Mouse (Mus musculus) hematopoietic stem cell, adult 5-6 weeks (primary cell): Measurements from ENCODE around the gene Abcb6. TPM values are rescaled to one million over a fixed set of nuclear protein-coding genes. Genes with fewer than 3 reads are reported as not detected.
A peak's percentile ranks its signal among the peaks of the same experiment; 100 is the strongest.

Experiments
- ATAC-seq, 2 experiments: fragments of 125-278 bp in 1 of 2; replicated peaks in 1 of 2; 2 replicates each; pipeline ENCODE4 v1.8.0; 2016 to 2017; ENCODE audit warnings: inconsistent platforms in 2 of 2, mild to moderate bottlenecking in 2 of 2, moderate number of reproducible peaks in 2 of 2, low read depth in 1 of 2, moderate TSS enrichment in 1 of 2; ENCODE audit not compliant: low FRiP score in 2 of 2, poor library complexity in 2 of 2, severe bottlenecking in 2 of 2, insufficient read depth in 1 of 2, low TSS enrichment in 1 of 2
- total RNA-seq: library from RNA; stranded (forward); fragments of 172-1452, 232-1000 nt; gene quantifications from 2 replicates; pipeline ENCODE4 v1.2.3, GENCODE M21; 2017

Gene Abcb6
- total RNA-seq, 1 experiment from 2014 or later: 6.2 TPM

GRCm38 (mm10) chr1:75211141-75211708, 31.0 kb upstream of the Abcb6 start:
- no peak for ATAC-seq

DNA sequence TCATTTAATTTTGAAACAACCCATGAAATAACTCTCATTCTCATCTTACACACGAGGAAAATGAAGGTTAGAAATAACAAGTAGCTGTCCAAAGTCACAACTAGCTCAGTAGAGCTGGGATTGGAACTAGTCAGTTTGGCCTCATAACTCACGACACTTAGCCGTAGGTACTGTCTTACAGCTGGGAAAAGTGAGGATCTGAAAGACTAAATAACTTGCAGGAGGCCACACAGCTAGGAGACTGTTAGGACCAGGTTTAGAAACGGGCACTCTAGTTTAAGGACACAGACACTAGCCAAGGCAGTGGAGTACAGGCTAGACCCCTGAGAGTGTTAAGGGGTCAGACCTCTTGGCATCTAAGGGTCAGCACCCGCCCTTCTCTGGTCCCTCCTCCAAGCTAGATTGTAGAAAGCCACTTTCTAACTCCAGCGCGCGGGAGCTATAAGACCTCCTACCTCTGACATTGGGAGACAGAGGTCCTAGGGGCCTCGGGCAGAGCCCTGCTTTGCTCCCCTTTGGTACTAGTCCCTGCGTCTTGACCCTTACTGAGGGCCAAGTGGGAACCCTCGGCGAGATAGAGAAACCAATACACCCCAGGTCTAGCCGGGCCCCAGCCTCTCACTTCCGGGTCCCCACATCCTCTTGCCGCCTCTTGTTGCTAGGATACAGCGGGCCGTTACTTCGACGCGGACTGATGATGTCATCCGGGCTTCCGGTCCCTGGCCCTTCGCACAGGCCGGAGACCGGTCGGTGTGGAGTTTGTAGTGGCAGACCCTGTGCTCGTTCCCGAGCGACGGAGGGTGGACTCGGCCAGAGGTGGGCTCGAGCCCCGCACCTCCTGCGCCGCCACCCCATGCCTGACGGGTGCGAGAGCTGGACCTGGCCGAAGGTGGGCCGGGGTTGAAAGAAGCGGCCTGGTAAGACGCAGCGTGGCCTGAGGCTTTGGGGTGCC, 30.2 kb upstream of the Abcb6 start, which contains the start of the genes Glb1l and Stk16:
TSS of gene Glb1l (minus strand) at position 678 of the 952 bp plus-strand sequence.
TSS of gene Stk16 (plus strand) at position 703 of the 952 bp plus-strand sequence.
- peak; percentile 69 to 72 for ATAC-seq

DNA sequence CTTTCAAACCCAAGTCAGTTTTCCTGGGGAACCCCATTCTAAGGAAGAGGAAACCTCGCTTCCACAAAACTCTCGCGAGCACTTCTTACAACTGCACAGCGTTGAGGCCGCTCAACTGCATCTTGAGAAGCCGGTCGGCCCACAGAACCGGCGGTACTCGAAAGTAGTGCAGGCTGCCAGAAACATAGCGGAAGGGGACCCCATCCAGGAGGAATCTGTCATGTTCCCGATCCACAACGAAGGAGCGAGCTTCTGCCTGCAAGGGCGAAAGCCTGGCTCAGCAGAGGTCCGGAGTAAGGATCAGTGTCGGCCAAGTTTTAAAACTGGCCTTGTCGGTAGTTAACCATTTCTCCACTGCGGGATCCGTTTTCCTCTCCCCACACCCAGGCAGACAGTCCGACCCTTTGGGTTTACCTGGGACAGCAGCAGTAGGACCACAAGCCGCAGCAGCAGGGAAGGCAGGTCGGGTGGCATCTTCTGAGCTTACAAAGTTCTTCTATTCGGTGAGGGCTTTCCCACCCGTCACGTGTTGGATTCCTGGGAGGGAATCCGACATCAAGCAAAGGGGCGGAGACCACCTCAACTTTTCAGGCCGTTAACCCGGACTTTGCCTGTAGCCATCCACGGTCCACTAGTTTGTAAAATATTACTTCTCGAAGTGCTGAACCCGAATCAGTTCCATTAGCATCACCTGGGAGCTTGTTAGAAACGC, 28.9 kb upstream of the Abcb6 start:
- peak; percentile 34 to 40; a peak in 2 of 4 replicates for ATAC-seq

GRCm38 (mm10) chr1:75201236-75201635, 21.0 kb upstream of the Abcb6 start:
- no peak for ATAC-seq

GRCm38 (mm10) chr1:75192452-75192851, 12.3 kb upstream of the Abcb6 start:
- peak; percentile 30 to 58; a peak in 3 of 4 replicates for ATAC-seq

DNA sequence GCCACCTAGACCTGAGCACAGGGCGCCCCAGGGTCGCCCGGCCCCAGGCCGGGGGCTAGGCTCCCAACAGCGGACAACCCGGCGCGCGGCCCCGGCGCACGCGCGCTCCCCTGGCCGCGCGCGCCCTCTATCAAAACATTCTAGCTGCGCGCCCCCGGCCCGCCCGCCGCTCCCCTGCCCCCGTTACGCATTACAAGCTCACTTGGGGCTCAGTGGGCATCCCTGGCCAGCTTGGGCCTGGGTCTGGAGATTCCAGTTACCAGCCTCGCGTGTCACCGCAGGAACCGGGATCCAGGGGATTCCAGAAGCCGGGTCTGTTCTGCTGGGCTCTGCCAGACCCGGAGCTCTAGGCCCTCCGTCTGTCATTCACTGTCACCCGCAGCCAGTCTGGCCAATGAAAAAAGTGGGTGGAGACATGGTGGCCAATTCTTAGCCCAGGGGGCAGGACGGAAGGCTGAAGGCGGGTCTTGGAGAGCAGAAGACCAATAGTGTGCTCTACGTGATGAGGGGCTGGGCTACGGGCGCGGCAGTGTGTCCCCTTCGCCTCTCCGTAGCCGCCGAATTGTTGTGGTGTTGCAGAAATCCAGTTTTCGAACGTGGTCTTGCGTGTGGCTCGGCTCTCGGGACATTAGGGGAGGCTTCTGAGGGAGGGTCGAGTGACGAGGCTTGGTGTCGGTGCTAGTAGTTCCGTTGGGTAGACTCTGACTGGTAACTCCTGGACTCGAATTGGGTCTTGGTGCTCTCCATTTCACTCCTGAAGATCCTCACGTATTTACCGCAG, 11.6 kb upstream of the Abcb6 start, which contains the start of the genes Ankzf1 and Atg9a:
TSS of gene Ankzf1 (plus strand) at position 530 of the 781 bp plus-strand sequence.
TSS of gene Atg9a (minus strand) at position 575 of the 781 bp plus-strand sequence.
- peak; percentile 94 to 97 for ATAC-seq

DNA sequence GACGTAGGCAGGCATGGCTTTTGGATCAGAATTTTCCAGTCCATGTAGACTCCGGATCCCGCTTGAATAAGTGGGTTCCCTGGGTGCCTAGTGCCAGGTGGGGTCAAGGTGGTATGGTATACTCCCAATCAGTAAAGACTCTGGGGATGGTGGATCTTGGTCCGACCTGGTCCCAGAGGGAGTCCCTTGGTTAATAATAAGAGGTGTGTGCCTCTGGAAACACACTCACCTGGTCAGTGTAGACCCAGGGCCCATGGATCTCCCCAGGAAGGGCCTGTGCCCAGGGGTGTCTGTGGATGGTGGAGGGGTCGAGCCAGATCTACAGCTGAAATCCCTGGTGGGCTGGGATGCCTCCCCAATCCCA, 11.0 kb upstream of the Abcb6 start:
- no peak for ATAC-seq

GRCm38 (mm10) chr1:75190577-75190976, 10.4 kb upstream of the Abcb6 start:
- ATAC-seq: no peak

GRCm38 (mm10) chr1:75187914-75188483, 7.8 kb upstream of the Abcb6 start:
- ATAC-seq: peak; percentile 68 to 71

- ATAC-seq: no peak
These were observed 6.9 kb upstream of the Abcb6 start for GRCm38 (mm10) chr1:75187126-75187525.

- ATAC-seq: no peak
These were observed 5.3 kb upstream of the Abcb6 start for GRCm38 (mm10) chr1:75185495-75185894.

DNA sequence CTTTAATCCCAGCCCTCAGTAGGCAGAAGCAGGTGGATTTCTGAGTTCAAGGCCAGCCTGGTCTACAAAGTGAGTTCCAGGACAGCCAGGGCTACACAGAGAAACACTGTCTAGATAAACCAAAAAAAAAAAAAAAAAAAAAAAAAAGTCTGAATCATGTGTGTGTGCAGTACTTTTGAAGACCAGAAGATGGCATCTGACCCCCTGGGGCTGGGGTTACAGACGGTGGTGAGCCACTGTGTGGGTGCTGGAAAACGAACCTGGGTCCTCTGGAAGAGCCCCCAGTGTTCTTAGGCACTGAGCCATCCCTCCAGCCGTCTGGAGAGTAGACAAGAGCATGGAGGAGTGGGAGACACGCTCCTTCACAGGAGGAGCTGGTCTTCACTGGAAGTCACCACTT, 2.0 kb upstream of the Abcb6 start:
- no peak for ATAC-seq

DNA sequence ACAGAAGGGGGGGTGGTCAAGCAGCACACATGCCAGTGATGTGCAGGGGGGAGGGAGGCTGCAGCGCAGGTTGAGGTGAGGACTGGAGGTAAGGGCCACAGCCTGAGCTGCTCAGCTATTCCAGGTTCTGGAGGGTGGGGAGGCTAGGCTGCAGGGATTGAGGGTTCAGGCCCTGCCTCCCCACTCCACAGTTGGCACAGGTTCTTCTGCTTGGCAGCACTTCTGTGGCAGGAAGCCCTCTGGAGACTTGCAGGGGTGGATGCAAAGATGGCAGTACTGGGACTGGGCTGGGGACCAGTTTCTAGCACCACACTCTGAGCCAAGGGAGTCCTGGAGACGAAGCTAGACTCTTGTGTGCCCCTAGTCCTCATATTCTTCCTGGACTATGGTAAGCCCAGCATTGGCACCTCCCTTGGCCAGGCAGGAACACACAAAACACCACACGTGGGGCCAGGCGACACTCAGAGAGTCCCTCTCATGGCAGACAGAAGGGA, 1.2 kb upstream of the Abcb6 start:
- no peak for ATAC-seq

DNA sequence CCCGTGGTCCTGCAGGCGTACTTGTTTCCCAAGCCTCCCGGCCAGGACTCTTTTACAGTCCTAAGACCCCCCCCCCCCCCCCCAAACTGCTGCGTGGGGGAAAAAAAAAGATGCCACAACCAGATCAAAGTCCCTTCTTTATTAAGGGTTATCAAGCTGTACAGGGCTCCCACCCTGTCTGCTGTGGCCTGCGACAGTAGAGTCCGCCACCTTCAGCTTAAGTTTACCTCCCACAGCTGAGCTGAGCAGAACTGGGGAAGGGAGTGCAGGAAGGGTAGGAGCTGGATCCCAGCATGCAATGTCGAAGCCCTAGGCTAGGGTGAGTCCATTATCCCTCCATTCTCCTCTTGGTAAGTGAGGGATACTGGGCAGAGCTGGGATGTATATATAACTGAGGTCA, 549 bp upstream of the Abcb6 start:
- no peak for ATAC-seq

GRCm38 (mm10) chr1:75179334-75180104, 673 bp downstream of the Abcb6 start:
- peak; percentile 46 to 74 for ATAC-seq
